Mouse (Mus musculus) lung, adult 2 months (tissue): ENCODE results near the gene Vdr.

ENCODE experiments used
- CTCF ChIP-seq: fragments of 200-500 bp; IDR thresholded peaks from 2 replicates; pipeline ENCODE4 v1.5.1; 2011; ENCODE audit warnings: mild to moderate bottlenecking, low read length, control low read depth; ENCODE audit not compliant: insufficient read depth
- POLR2A ChIP-seq: fragments of 200-500 bp; IDR thresholded peaks from 2 replicates; pipeline ENCODE4 v1.6.1; 2011; ENCODE audit warnings: low read depth, mild to moderate bottlenecking, control low read depth, low read length, borderline replicate concordance; ENCODE audit errors: extremely low read depth

- no peak for TF ChIP-seq POLR2A
- no peak for TF ChIP-seq CTCF
Measured at GRCm38 (mm10) chr15:97823479-97823878, 87.0 kb downstream of the Vdr start.
